Mouse (Mus musculus): ENCODE measurements at regions not wholly inside any gene's neighbourhood (a gene's known extent, or its start where the extent isn't known, plus 50 kb on each side); places are given as distances from the start of the nearest gene placed in this dataset.

GRCm38 (mm10) chr6:117508860-117509259, 332.1 kb upstream of the Zfp637 start:
- TF ChIP-seq POLR2A (IDR thresholded peaks at IDR 0.05; ENCODE audit: low read depth, low read length) = no peak
- TF ChIP-seq EP300 (IDR thresholded peaks at IDR 0.05; ENCODE audit: low read length) = no peak
- TF ChIP-seq SIN3A (IDR thresholded peaks at IDR 0.05; ENCODE audit: low read length) = no peak
- no peak for TF ChIP-seq ZC3H11A (IDR thresholded peaks at IDR 0.05; ENCODE audit: low read depth, low read length)
